In the genomic region with DNA sequence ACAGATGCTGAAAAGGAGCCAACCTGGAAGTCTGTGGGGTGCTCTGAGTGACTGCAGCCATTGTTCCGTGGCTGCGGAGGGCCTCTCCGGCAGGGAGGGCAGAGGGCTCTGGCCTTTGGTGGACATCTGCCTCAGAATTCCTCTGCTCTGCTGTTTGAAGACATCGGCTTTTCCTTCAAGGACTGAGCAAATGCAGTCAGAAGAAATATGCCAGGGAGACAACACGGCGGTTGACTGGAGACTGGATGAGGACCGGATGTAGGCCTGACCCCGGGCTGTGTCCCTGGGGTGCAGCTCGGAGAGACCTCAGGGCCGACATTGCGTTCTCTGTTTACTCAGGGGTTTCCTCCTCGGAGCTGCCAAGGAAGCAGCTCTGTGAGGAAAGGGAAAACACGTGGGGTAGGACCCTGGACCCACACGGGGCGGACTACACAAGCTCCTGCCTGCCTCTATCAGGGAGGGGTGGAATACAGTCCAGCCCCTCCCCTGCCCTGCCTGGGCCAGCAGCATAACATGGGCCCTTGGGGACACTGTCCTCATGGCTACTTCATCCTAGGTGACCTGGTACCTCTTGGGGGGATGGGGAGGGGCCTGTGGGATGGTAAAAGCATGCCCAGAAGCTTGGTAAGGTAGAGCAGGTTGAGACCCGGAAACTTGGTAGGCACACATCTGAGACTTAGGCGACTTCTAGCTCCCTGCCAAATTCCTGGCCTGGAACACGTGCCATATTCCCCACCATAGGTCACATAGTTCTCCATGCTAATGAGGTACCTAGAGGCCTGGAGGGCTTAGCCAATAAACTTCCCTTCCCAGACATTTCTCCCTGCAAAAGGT, we compare ENCODE assay signal across 8 mouse cellular contexts.
DNase-seq lines count a peak whose midpoint lies in the region; ATAC-seq lines count a peak whose summit lies in the region.

No protein-coding gene starts in this region.

- DNase-seq in heart, adult 9 months (ENCODE audit: low spot score in 2 of 2): peak; percentile 88 to 94
- DNase-seq in lung, postnatal 10 days: peak; percentile 80
- DNase-seq in right cerebral cortex, postnatal 4 days: no peak
- no peak for DNase-seq in testis, postnatal 10 days (ENCODE audit: low spot score)

- peak; percentile 53 for ATAC-seq in forebrain, embryonic 15.5 days (replicated peaks)
- ATAC-seq in forebrain, embryonic 13.5 days: no peak
- peak; percentile 66 for ATAC-seq in kidney, embryonic 15.5 days (replicated peaks; ENCODE audit: low FRiP score)
- no peak for ATAC-seq in frontal cortex, adult (ENCODE audit: low TSS enrichment)

- H3K4me2 ChIP-seq in forebrain, embryonic 15.5 days (replicated peaks): no peak overlapping the region
- H3K4me2 ChIP-seq in forebrain, embryonic 13.5 days: no peak overlapping the region
- H3K4me2 ChIP-seq in kidney, embryonic 15.5 days: no peak overlapping the region

- no peak overlapping the region for H3K9ac ChIP-seq in forebrain, embryonic 15.5 days (replicated peaks)
- H3K9ac ChIP-seq in forebrain, embryonic 13.5 days: no peak overlapping the region
- H3K9ac ChIP-seq in kidney, embryonic 15.5 days: no peak overlapping the region

- WGBS in forebrain, embryonic 15.5 days: 82% methylated on average over 18 of the region's 18 CpGs
- 74% methylated on average over 18 of the region's 18 CpGs for WGBS in forebrain, embryonic 13.5 days
- 44% methylated on average over 18 of the region's 18 CpGs for WGBS in kidney, embryonic 15.5 days

- H3K4me3 ChIP-seq in forebrain, embryonic 15.5 days: no peak overlapping the region
- H3K4me3 ChIP-seq in forebrain, embryonic 13.5 days: no peak overlapping the region
- H3K4me3 ChIP-seq in kidney, embryonic 15.5 days (replicated peaks): no peak overlapping the region

- no peaks in the 10 kb centered on the region for H3K9me3 ChIP-seq in forebrain, embryonic 15.5 days
- H3K9me3 ChIP-seq in forebrain, embryonic 13.5 days (replicated peaks): no peaks in the 10 kb centered on the region
- H3K9me3 ChIP-seq in kidney, embryonic 15.5 days (replicated peaks): no peaks in the 10 kb centered on the region

- no peaks in the 10 kb centered on the region for H3K4me1 ChIP-seq in forebrain, embryonic 15.5 days
- H3K4me1 ChIP-seq in forebrain, embryonic 13.5 days: no peaks in the 10 kb centered on the region
- peaks cover 30% of the 10 kb centered on the region for H3K4me1 ChIP-seq in kidney, embryonic 15.5 days

- no peak overlapping the region for H3K27ac ChIP-seq in forebrain, embryonic 15.5 days (replicated peaks)
- no peak overlapping the region; the same call in 1 of the 2 replicates for H3K27ac ChIP-seq in forebrain, embryonic 13.5 days
- H3K27ac ChIP-seq in kidney, embryonic 15.5 days: peak overlapping the region; percentile 77

- H3K36me3 ChIP-seq in forebrain, embryonic 15.5 days: no peaks in the 10 kb centered on the region
- H3K36me3 ChIP-seq in forebrain, embryonic 13.5 days (ENCODE audit: poor library complexity, severe bottlenecking): no peaks in the 10 kb centered on the region
- no peaks in the 10 kb centered on the region for H3K36me3 ChIP-seq in kidney, embryonic 15.5 days

- H3K27me3 ChIP-seq in forebrain, embryonic 15.5 days: no peaks in the 10 kb centered on the region
- no peaks in the 10 kb centered on the region for H3K27me3 ChIP-seq in forebrain, embryonic 13.5 days
- no peaks in the 10 kb centered on the region for H3K27me3 ChIP-seq in kidney, embryonic 15.5 days

Comparison
In these comparisons a context has a peak if more than half of its experiments do, and no peak if none do; other contexts are left out.
1. ATAC-seq: peak in forebrain, embryonic 15.5 days (single experiment) and kidney, embryonic 15.5 days (single experiment); none in forebrain, embryonic 13.5 days (single experiment) and frontal cortex, adult (single experiment).
2. DNase-seq: peak in heart, adult 9 months (2 of 2) and lung, postnatal 10 days (single experiment); none in right cerebral cortex, postnatal 4 days (single experiment) and testis, postnatal 10 days (single experiment).